Mouse (Mus musculus): ENCODE measurements around the gene Clic5.
"Not testable (repeated sequence)": the region's sequence is repeated elsewhere in the genome, so short reads cannot be mapped to it uniquely, and the experiment has no call there.

Clic5 gene

GRCm38 (mm10) chr17:44188042-44188768, at the start of gene Clic5:
Gene Clic5, plus strand, starts transcription at chr17:44188584.
- DNase-seq (ENCODE audit: low read depth, low spot score) = no peak

DNA sequence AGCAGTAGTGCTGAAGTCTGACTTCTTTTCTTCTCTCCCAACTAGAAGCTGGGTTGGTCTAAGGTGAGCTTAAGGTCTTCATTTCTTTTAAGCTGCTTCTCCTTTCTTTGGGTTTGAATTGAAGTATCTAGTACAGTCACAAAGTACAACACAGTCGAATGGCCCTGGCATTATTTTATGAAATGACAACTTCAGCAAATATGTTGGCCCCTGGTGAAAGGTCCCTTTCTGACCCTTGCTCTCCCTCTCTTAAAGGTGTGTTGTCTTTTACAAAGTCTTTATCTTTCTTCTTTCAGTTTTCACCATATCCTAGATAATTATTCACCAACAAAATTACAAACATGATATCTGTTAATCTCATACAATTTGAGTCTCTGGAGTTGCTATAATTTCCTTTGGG, 42.6 kb upstream of the Clic5 start:
- DNase-seq (ENCODE audit: low read depth, low spot score) = no peak

DNA sequence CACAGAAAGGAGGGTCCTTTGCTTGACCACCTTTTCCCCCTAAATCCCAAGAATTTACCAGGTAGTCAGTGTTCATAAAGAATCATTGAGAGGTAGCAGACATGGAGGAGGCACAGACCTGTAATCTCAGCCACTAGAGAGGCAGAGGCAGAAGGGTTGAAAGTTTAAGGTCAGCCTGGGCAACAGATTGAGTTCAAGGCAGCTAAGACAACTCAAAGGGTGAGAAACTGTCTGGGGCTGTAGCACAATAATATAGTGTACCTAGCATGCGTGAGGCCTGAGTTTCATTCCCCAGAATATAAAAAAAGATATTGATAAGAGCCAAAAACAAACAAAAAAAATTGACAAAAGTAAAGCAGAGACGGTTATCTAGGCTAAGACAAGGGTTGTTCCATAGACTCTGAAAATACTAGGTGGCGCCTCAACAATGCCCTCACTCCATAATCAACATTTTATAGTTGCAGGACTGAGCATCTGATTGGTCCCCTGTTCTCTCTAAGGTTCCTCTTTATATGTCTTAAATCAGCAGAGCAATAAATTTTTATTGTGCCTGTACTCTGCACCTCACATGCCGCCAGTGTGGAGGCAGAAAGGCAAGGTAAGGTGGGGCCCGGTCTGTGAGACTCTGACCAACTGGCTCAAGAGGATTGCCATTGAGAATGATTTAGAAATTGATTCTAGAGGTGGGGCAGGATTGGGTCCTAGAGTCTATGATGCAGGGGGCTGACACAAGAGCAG, 40.1 kb upstream of the Clic5 start:
- DNase-seq (ENCODE audit: low read depth, low spot score) = no peak

DNA sequence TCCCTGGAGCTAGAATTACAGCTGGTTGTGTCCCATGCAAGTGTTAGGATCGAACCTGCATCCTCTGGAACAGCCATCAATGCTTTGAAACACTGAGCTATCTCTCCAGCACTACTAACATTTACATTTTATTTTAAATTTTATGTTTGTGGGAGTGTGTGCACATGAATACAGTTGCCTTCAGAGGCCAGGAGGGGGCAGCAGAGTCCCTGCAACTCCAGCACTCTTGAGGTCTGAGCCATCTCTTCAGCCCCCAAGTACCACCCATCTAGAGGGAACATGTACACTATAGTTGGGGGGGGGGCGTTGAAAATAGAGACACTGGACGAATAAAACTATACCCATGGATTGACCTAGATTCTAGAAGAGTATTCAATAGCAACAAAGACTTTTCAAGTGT, 37.3 kb upstream of the Clic5 start:
- peak; percentile 29 for DNase-seq (ENCODE audit: low read depth, low spot score)

- DNase-seq (ENCODE audit: low read depth, low spot score) = peak; percentile 43
Measured at GRCm38 (mm10) chr17:44151889-44152288, 36.5 kb upstream of the Clic5 start.

GRCm38 (mm10) chr17:44153871-44154270, 34.5 kb upstream of the Clic5 start:
- no peak for DNase-seq (ENCODE audit: low read depth, low spot score)

DNA sequence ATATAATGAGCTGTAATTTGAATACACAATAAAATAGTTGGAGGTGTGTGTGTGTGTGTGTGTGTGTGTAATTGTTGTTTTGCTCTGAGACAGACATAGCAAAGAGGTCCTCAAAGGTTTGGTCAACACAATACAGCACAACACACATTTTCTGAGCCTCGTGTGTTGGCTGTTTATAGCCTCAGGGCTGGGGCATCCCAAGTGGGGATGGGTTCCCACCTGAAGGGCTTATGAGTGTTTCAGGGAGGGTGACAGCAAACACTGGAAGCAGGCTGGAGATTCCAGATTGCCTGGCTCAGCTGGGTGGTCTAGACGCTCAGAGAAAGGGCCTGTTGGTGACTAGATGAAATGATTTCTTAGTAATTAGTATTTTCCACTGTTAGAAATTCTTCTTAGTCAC, 33.2 kb upstream of the Clic5 start:
- DNase-seq (ENCODE audit: low read depth, low spot score) = no peak

DNA sequence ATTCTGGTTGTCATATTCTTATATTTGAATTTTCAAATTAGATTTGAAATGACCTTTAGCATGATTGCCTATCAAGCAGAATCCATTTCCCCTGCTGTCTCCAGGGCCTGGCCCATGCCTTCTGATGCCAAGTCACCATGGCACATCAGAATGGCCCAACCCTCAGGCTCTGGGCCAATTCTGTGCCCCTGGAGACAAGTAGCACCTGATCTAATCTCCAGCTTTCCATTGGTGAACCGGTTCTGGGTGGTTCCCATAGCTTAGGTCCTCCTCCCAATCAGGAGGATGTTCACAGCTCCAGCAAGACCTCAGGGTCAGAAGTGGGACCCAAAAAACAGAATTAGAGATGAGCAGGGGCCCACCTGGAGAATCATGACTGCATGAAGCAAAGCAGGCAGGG, 30.2 kb upstream of the Clic5 start:
- no peak for DNase-seq (ENCODE audit: low read depth, low spot score)

GRCm38 (mm10) chr17:44160449-44160848, 27.9 kb upstream of the Clic5 start:
- no peak for DNase-seq (ENCODE audit: low read depth, low spot score)

DNA sequence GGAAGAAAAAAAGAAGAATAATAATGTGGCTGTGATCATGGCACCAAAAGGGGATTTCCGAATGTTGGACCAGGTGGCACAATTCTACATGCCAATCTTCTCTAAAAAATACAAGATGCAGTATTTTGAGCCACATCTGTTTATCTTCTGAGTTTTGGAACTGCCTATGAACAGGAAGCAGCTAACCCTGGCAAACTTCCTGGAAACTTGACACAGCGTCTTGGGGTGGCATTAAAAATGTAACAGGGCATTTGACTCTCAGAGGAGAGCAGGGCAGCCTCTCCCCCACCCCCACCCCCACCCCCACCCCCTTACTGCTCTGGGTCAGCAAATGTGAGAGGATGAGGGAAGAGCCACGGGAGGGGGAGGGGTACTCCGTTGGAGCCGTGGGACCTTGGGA, 25.9 kb upstream of the Clic5 start:
- no peak for DNase-seq (ENCODE audit: low read depth, low spot score)

DNA sequence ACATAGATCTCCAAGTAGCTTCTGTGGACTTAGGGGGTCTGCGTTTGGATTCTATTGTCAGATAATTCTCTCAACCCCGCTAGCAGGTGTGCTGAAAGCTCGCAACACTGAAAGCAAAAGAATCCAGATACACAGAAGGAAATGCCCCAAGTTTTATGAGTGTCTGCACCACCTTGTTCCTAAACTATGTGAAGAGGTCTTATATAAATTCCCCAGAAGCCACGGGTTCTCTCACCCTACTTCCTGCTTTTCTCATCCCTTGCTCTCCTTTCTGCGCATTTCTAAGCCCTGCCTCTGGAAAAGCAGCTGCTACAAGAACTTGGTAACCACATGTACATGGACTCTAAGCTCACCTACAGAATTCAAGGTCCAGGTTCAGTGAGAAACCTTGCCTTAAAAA, 25.4 kb upstream of the Clic5 start:
- no peak for DNase-seq (ENCODE audit: low read depth, low spot score)

DNA sequence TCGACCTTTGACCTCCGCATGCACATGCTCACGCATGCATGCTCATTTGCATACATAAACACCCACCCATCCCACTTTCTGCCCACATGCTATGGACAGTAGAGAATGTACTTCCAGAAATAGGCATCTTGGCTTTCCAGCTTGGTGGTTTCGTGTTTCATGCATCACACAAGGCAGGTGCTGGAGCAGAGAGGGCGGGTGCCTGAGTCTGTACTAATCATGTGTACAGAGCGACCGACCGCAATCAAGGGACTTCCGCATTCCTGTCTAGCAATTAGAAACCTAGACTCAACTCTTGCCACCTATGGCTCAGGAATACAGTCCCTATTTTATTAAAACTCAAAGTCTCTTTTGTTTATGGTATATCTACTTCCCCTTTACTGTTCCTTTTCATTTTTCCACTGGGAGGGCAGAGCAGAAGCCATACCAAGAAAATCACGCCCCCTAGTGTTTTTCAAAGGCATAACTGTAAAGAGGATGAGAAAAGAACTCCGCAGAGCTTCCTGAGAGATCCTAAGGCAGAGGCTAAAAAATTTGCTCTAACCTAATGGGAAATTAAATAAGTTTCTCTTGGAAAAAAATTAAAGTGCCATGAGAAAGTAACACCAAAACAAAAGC, 22.5 kb upstream of the Clic5 start:
- no peak for DNase-seq (ENCODE audit: low read depth, low spot score)

DNA sequence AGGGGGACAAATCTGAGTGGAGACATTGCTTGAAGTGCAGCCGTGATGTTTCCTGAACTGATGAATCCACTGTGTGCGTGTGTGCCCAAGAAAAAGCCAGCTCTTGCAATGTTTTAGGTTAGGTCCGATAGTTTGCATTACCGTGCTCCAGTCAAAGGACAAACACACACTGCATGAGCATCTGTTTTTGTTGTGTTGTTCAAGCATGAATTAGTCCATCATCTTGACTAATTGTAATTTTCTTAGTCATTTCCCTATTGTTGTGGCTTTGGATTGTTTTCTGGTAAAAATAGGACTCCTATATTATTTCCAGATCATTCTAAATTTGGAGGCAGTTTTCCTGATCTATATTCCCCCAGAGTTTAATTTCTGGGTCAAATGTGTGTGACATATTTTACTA, 18.7 kb upstream of the Clic5 start:
- DNase-seq (ENCODE audit: low read depth, low spot score) = no peak

GRCm38 (mm10) chr17:44170316-44170715, 18.1 kb upstream of the Clic5 start:
- DNase-seq (ENCODE audit: low read depth, low spot score) = no peak

- DNase-seq (ENCODE audit: low read depth, low spot score) = no peak
Measured at GRCm38 (mm10) chr17:44171930-44172329, 16.5 kb upstream of the Clic5 start.

GRCm38 (mm10) chr17:44173341-44173740, 15.0 kb upstream of the Clic5 start:
- DNase-seq (ENCODE audit: low read depth, low spot score) = no peak

DNA sequence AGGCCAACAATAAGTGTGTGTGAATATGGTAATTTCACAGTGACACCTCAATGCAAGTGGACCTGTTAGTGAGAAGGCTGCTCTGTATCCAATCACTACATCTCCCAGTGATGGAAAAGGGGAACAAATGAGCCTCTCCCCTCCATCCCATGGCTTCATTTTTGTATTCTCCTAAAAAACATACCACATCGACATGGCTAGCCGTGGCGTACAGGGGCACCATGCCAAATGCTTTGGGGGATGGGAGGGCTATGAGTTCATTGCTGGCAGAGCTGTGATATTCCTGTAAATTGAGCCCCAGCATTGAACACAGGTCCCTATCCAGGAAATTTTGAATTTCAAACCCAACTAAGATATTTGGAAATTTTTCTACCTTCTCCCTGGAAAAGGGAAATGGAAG, 11.1 kb upstream of the Clic5 start:
- no peak for DNase-seq (ENCODE audit: low read depth, low spot score)

DNA sequence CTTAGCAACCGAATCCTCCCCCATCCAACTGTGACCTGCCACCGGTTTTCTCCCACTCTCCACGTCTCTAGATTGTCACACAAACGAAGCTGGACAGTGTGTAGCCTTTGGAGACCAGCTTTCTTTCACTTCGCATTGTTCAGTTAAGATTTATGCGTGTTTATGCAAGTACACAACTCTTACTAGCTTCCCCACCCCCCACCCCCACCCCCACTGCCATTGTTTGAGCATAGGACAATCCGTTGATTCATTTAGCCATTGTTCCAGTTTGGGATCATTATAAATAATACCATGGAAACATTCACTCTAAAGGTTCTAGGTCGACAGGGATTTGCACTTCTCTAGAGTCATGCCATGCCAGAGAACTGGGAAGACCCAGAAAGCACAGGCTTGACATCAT, 7.0 kb upstream of the Clic5 start:
- no peak for DNase-seq (ENCODE audit: low read depth, low spot score)

DNA sequence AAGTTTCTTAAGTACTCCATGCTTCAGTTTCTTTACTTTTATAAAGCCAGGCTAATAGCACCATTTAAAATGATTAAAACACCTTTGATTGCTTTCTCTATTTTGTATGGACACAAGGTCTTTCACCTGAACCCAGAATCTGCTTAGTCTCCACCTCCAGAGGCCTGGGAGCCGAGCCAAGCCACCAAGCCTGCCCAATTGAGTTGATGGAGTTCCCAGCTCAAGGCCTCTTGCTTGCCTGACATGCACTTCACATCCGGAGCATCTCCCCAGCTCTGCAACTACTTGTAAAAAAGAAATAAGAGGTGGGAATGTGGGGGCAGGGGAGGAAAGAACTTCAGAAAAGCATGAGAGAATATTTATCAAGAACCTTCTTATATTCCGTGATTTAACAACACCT, 1.5 kb upstream of the Clic5 start:
- DNase-seq (ENCODE audit: low read depth, low spot score) = no peak

DNA sequence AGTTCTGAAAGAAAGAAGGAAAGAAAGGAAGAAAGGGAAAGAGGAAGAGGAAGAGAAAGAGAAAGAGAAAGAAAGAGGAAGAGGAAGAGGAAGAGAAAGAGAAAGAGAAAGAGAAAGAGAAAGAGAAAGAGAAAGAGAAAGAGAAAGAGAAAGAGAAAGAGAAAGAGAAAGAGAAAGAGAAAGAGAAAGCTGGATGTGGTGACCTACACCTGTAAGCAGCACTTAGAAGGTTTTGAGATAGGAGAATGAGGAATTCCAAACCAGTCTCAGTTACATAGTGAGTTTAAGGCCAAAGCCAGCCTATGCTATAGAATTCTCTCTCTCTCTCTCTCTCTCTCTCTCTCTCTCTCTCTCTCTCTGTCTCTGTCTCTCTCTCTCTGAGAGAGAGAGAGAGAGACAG, 847 bp upstream of the Clic5 start:
- not testable (repeated sequence) for DNase-seq (ENCODE audit: low read depth, low spot score)

DNA sequence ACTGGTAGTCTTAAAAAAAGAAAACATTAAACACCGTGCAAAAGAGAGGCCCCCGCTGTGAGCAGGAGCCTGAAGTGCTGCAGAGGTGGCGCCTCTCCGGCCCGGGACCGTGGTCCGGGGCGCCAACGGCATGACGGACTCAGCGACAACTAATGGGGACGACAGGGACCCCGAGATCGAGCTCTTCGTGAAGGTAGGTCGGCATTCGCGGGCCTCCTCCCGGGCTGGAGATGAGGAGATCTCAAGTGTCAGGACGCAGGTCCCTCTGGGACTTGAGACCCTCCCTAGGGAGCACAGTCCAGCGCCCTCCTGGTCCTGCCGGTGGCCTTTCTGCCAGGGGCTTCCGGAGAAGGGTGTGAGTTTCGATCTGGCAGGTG, 373 bp downstream of the Clic5 start:
- no peak for DNase-seq (ENCODE audit: low read depth, low spot score)

DNA sequence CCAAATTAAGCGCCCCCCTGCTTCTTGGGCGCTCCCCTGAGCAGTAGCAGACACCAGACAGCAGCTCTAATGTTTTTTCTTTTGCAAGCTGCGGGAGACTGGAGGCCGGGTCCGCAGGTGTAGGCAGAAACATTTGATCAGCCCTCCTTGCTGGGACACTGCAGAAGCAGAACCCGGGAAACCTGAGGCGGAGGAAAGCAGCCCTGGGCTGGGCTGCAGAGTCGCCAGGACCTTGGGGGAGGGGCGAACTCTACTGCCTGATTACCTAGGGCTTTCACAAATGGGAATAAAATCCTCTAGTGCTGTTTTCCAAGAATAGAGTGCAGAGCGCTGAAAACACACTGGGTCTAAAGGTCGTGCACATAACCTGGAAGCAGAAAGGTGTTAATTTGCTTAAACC, 1.3 kb downstream of the Clic5 start:
- peak; percentile 61 for DNase-seq (ENCODE audit: low read depth, low spot score)

GRCm38 (mm10) chr17:44190246-44190645, 1.9 kb downstream of the Clic5 start:
- no peak for DNase-seq (ENCODE audit: low read depth, low spot score)

Data from forelimb bud, embryonic 11.5 days (tissue).